Mouse (Mus musculus) hindbrain, embryonic 16.5 days (tissue): ENCODE measurements around the gene Parp14. TPM values are rescaled to one million over a fixed set of nuclear protein-coding genes. Genes with fewer than 3 reads are reported as not detected.
"Not testable (repeated sequence)": the region's sequence is repeated elsewhere in the genome, so short reads cannot be mapped to it uniquely, and the experiment has no call there.

Experiments used
- ATAC-seq: fragments of 200-750 bp; cut with Nextera tagmentation; 2 replicates; pipeline ENCODE4 v1.8.0; 2017; ENCODE audit warnings: moderate TSS enrichment, moderate library complexity
- H3K27ac ChIP-seq: fragments of 300-500 bp; sonication (generic); 2 replicates; pipeline ENCODE4 v1.5.1; 2014; ENCODE audit warnings: low read depth, mild to moderate bottlenecking, control low read depth, low read length, moderate library complexity
- H3K27me3 ChIP-seq: fragments of 300-500 bp; sonication (generic); replicated peaks from 2 replicates; pipeline ENCODE4 v1.6.1; 2014; ENCODE audit warnings: low read length; ENCODE audit not compliant: control insufficient read depth, insufficient read depth
- H3K36me3 ChIP-seq: fragments of 300-500 bp; sonication (generic); 2 replicates; pipeline ENCODE4 v1.6.1; 2014; ENCODE audit warnings: mild to moderate bottlenecking, low read length, moderate library complexity, mixed read lengths; ENCODE audit not compliant: control insufficient read depth, insufficient read depth
- H3K4me1 ChIP-seq: fragments of 300-500 bp; sonication (generic); 2 replicates; pipeline ENCODE4 v1.6.1; 2014; ENCODE audit warnings: low read depth, low read length; ENCODE audit not compliant: control insufficient read depth, insufficient read depth
- H3K4me2 ChIP-seq: fragments of 300-500 bp; sonication (generic); 2 replicates; pipeline ENCODE4 v1.6.1; 2014; ENCODE audit warnings: mild to moderate bottlenecking, low read length, control low read depth, moderate library complexity
- H3K4me3 ChIP-seq: fragments of 300-500 bp; sonication (generic); 2 replicates; pipeline ENCODE4 v1.5.1; 2014; ENCODE audit warnings: mild to moderate bottlenecking, low read length, control low read depth, moderate library complexity
- H3K9ac ChIP-seq: fragments of 300-500 bp; sonication (generic); 2 replicates; pipeline ENCODE4 v1.6.1; 2014; ENCODE audit warnings: low read depth, mild to moderate bottlenecking, control low read depth, low read length, moderate library complexity
- H3K9me3 ChIP-seq: fragments of 300-500 bp; sonication (generic); 2 replicates; pipeline ENCODE4 v1.6.1; 2014; ENCODE audit warnings: mild to moderate bottlenecking, low read length, moderate library complexity; ENCODE audit not compliant: control insufficient read depth
- WGBS: fragments of 180-500 bp; shearing (Covaris S2); extraction: QIAGEN DNeasy Blood & Tissue Kit; methylation state at CpG from one replicate; pipeline ENCODE4 v1.1.7; 2014; 5-methylcytosine and 5-hydroxymethylcytosine counted together
- polyA plus RNA-seq: library from polyadenylated mRNA; unstranded; fragments of >200 nt; fragmentation: Nextera tagmentation; extraction: Ambion mirVana; gene quantifications from 2 replicates; pipeline ENCODE4 v1.2.1, GENCODE M21; 2015

The Parp14 gene
- polyA plus RNA-seq, 1 experiment from 2014 or later, result 0.53 TPM

GRCm38 (mm10) chr16:35905355-35905754, 34.0 kb upstream of the Parp14 start:
- Histone ChIP-seq H3K4me2 (no peak overlapping the region), H3K9ac (no peak overlapping the region), H3K27ac (no peak overlapping the region), H3K4me3 (no peak overlapping the region), H3K4me1 (no peaks in the 10 kb centered on the region), H3K9me3 (no peaks in the 10 kb centered on the region), H3K36me3 (no peaks in the 10 kb centered on the region), H3K27me3 (no peaks in the 10 kb centered on the region)
- WGBS, result 87% methylated on average over 3 of the region's 3 CpGs
- ATAC-seq, result no peak

GRCm38 (mm10) chr16:35904121-35904736, 32.9 kb upstream of the Parp14 start:
- Histone ChIP-seq H3K27me3 (no peaks in the 10 kb centered on the region), H3K4me2 (no peak overlapping the region), H3K27ac (no peak overlapping the region), H3K9ac (no peak overlapping the region), H3K9me3 (no peaks in the 10 kb centered on the region), H3K4me3 (no peak overlapping the region), H3K36me3 (no peaks in the 10 kb centered on the region), H3K4me1 (no peaks in the 10 kb centered on the region)
- WGBS, result 75% methylated on average over 4 of the region's 4 CpGs
- no peak for ATAC-seq

GRCm38 (mm10) chr16:35903014-35903640, 31.8 kb upstream of the Parp14 start:
- Histone ChIP-seq H3K36me3 (no peaks in the 10 kb centered on the region), H3K9ac (no peak overlapping the region), H3K4me1 (no peaks in the 10 kb centered on the region), H3K27ac (no peak overlapping the region), H3K9me3 (no peaks in the 10 kb centered on the region), H3K4me3 (no peak overlapping the region), H3K27me3 (no peaks in the 10 kb centered on the region), H3K4me2 (no peak overlapping the region)
- WGBS, result 87% methylated on average over 6 of the region's 6 CpGs
- ATAC-seq, result no peak

GRCm38 (mm10) chr16:35900541-35900940, 29.2 kb upstream of the Parp14 start:
- Histone ChIP-seq H3K4me2 (no peak overlapping the region), H3K27ac (no peak overlapping the region), H3K4me1 (no peaks in the 10 kb centered on the region), H3K27me3 (no peaks in the 10 kb centered on the region), H3K36me3 (no peaks in the 10 kb centered on the region), H3K4me3 (no peak overlapping the region), H3K9me3 (no peaks in the 10 kb centered on the region), H3K9ac (no peak overlapping the region)
- 89% methylated on average over 3 of the region's 3 CpGs for WGBS
- no peak for ATAC-seq

- 55% methylated on average over 6 of the region's 6 CpGs for WGBS
- no peak for ATAC-seq
- no peak overlapping the region for H3K4me2 ChIP-seq
Measured at GRCm38 (mm10) chr16:35894997-35895396, 23.7 kb upstream of the Parp14 start.

GRCm38 (mm10) chr16:35891603-35892002, 20.3 kb upstream of the Parp14 start:
- H3K4me1 ChIP-seq, H3K4me2 ChIP-seq, H3K4me3 ChIP-seq, ATAC-seq, H3K27ac ChIP-seq, H3K27me3 ChIP-seq, H3K9me3 ChIP-seq, H3K36me3 ChIP-seq, H3K9ac ChIP-seq: not testable (repeated sequence)
- WGBS, result 81% methylated on average over 5 of the region's 5 CpGs

More at GRCm38 (mm10) chr16:35894997-35895396, 23.7 kb upstream of the Parp14 start:
- Histone ChIP-seq H3K4me1 (no peaks in the 10 kb centered on the region), H3K27me3 (no peaks in the 10 kb centered on the region), H3K9me3 (no peaks in the 10 kb centered on the region), H3K9ac (no peak overlapping the region), H3K4me3 (no peak overlapping the region), H3K27ac (no peak overlapping the region), H3K36me3 (no peaks in the 10 kb centered on the region)

GRCm38 (mm10) chr16:35890645-35891044, 19.3 kb upstream of the Parp14 start:
- Histone ChIP-seq H3K4me2 (no peak overlapping the region), H3K4me3 (no peak overlapping the region), H3K27ac (no peak overlapping the region), H3K36me3 (no peaks in the 10 kb centered on the region), H3K9ac (no peak overlapping the region), H3K9me3 (no peaks in the 10 kb centered on the region), H3K27me3 (no peaks in the 10 kb centered on the region), H3K4me1 (no peaks in the 10 kb centered on the region)
- 70% methylated on average over 3 of the region's 3 CpGs for WGBS
- ATAC-seq, result no peak

- Histone ChIP-seq H3K27me3 (no peaks in the 10 kb centered on the region), H3K9ac (no peak overlapping the region), H3K4me3 (no peak overlapping the region), H3K4me2 (no peak overlapping the region), H3K4me1 (no peaks in the 10 kb centered on the region), H3K36me3 (no peaks in the 10 kb centered on the region), H3K9me3 (no peaks in the 10 kb centered on the region), H3K27ac (no peak overlapping the region)
- ATAC-seq, result no peak
- 93% methylated on average over 5 of the region's 5 CpGs for WGBS
Measured at GRCm38 (mm10) chr16:35888910-35889309, 17.6 kb upstream of the Parp14 start.

GRCm38 (mm10) chr16:35888174-35888573, 16.8 kb upstream of the Parp14 start:
- H3K4me3 ChIP-seq, result no peak overlapping the region
- H3K27ac ChIP-seq, result no peak overlapping the region
- no peak overlapping the region for H3K9ac ChIP-seq
- H3K4me2 ChIP-seq, result no peak overlapping the region
- no peaks in the 10 kb centered on the region for H3K4me1 ChIP-seq
- WGBS, result 77% methylated on average over 7 of the region's 7 CpGs
- H3K9me3 ChIP-seq, result no peaks in the 10 kb centered on the region
- ATAC-seq, result no peak
- H3K36me3 ChIP-seq, result no peaks in the 10 kb centered on the region
- no peaks in the 10 kb centered on the region for H3K27me3 ChIP-seq
